Mouse (Mus musculus) heart, embryonic 14.5 days (tissue): Measurements from ENCODE around the gene Ugdh. TPM values are rescaled to one million over a fixed set of nuclear protein-coding genes. Genes with fewer than 3 reads are reported as not detected.
A peak's percentile ranks its signal among the peaks of the same experiment; 100 is the strongest.

Experiments used
- ATAC-seq: fragments of 200-750 bp; cut with Nextera tagmentation; 2 replicates; pipeline ENCODE4 v1.8.0; 2017; ENCODE audit warnings: low read depth, moderate TSS enrichment; ENCODE audit not compliant: insufficient number of reproducible peaks, insufficient read depth, low FRiP score
- H3K27ac ChIP-seq, 2 experiments: fragments of 200-500 bp in 1 of 2; fragments of 300-500 bp in 1 of 2; sonication (generic) in 1 of 2; replicated peaks in 1 of 2; 2 replicates each; pipeline ENCODE4 v1.5.1; 2012 to 2014; ENCODE audit warnings: low read depth in 2 of 2, low read length in 2 of 2, control low read depth in 1 of 2, mild to moderate bottlenecking in 1 of 2, mixed read lengths in 1 of 2; ENCODE audit not compliant: control insufficient read depth in 1 of 2, insufficient read depth in 1 of 2
- H3K27me3 ChIP-seq: fragments of 300-500 bp; sonication (generic); 2 replicates; pipeline ENCODE4 v1.6.1; 2014; ENCODE audit warnings: mild to moderate bottlenecking, low read length, control low read depth; ENCODE audit not compliant: control insufficient read depth, insufficient read depth
- H3K36me3 ChIP-seq: fragments of 300-500 bp; sonication (generic); 2 replicates; pipeline ENCODE4 v1.6.1; 2014; ENCODE audit warnings: mild to moderate bottlenecking, control low read depth, low read length, mixed read lengths; ENCODE audit not compliant: control insufficient read depth, insufficient read depth
- H3K4me1 ChIP-seq, 2 experiments: fragments of 200-500 bp in 1 of 2; fragments of 300-500 bp in 1 of 2; sonication (generic) in 1 of 2; 2 replicates each; pipeline ENCODE4 v1.6.1; 2012 to 2014; ENCODE audit warnings: low read length in 2 of 2, control low read depth in 1 of 2, mixed read lengths in 1 of 2; ENCODE audit not compliant: control insufficient read depth in 2 of 2, insufficient read depth in 2 of 2
- H3K4me2 ChIP-seq: fragments of 300-500 bp; sonication (generic); 2 replicates; pipeline ENCODE4 v1.6.1; 2014; ENCODE audit warnings: mild to moderate bottlenecking, low read length
- H3K4me3 ChIP-seq, 2 experiments: fragments of 200-500 bp in 1 of 2; fragments of 300-500 bp in 1 of 2; sonication (generic) in 1 of 2; 2 replicates each; pipeline ENCODE4 v1.5.1; 2012 to 2014; ENCODE audit warnings: low read length in 2 of 2, mild to moderate bottlenecking in 2 of 2, control low read depth in 1 of 2, low read depth in 1 of 2, moderate library complexity in 1 of 2; ENCODE audit not compliant: control insufficient read depth in 1 of 2, insufficient read depth in 1 of 2
- H3K9ac ChIP-seq: fragments of 300-500 bp; sonication (generic); 2 replicates; pipeline ENCODE4 v1.6.1; 2014; ENCODE audit warnings: mild to moderate bottlenecking, low read length
- H3K9me3 ChIP-seq: fragments of 300-500 bp; sonication (generic); 2 replicates; pipeline ENCODE4 v1.6.1; 2016; ENCODE audit warnings: low read length, control low read depth; ENCODE audit not compliant: control insufficient read depth
- WGBS: fragments of 180-500 bp; shearing (Covaris S2); extraction: QIAGEN DNeasy Blood & Tissue Kit; methylation state at CpG from one replicate; pipeline ENCODE4 v1.1.7; 2014; 5-methylcytosine and 5-hydroxymethylcytosine counted together
- polyA plus RNA-seq: library from polyadenylated mRNA; unstranded; fragments of >200 nt; fragmentation: Nextera tagmentation; extraction: Ambion mirVana; gene quantifications from 2 replicates; pipeline ENCODE4 v1.2.1, GENCODE M21; 2014

Gene Ugdh
- polyA plus RNA-seq, 1 experiment from 2014 or later = 59.8 TPM

- 92% methylated on average over 6 of the region's 6 CpGs for WGBS
- H3K9ac ChIP-seq = no peak overlapping the region
- H3K4me3 ChIP-seq = no peak overlapping the region
- peaks cover 35% of the 10 kb centered on the region for H3K36me3 ChIP-seq
- H3K4me2 ChIP-seq = no peak overlapping the region
- no peak for ATAC-seq
- no peaks in the 10 kb centered on the region for H3K9me3 ChIP-seq
- no peak overlapping the region for H3K27ac ChIP-seq
- 0 out of 4 replicates have a peak, but pooled peaks cover 0 to 3% of the 10 kb centered on the region in 2 experiments for H3K4me1 ChIP-seq
- H3K27me3 ChIP-seq = no peaks in the 10 kb centered on the region
Measured at GRCm38 (mm10) chr5:65469766-65470165, 34.0 kb upstream of the Ugdh start.

DNA sequence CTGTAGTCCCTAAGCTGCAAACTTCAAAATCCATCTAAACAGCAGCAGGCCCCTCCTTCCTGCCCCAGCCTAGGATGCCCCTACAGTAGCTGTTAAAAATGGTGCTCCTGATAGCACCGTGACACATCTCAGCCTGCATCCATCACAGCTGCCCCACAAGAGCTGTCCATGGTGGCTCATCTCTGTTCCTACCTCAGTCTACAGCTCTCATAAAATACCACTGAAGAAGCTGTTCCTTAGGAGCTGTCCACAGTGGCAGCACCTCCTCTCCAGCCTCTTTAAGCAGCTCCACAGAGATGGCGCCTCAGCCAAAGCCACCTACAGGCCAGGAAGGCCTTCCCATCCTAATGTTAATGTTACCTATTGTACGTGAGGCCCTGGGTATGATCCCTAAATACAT, 31.2 kb upstream of the Ugdh start:
- no peak for ATAC-seq
- Histone ChIP-seq H3K9ac (no peak overlapping the region), H3K9me3 (no peaks in the 10 kb centered on the region), H3K4me3 (no peak overlapping the region), H3K27ac (no peak overlapping the region), H3K36me3 (peaks cover 36% of the 10 kb centered on the region), H3K4me2 (no peak overlapping the region), H3K27me3 (no peaks in the 10 kb centered on the region), H3K4me1 (0 out of 4 replicates have a peak, but pooled peaks cover 0 to 3% of the 10 kb centered on the region in 2 experiments)
- WGBS = 49% methylated on average over 3 of the region's 3 CpGs

DNA sequence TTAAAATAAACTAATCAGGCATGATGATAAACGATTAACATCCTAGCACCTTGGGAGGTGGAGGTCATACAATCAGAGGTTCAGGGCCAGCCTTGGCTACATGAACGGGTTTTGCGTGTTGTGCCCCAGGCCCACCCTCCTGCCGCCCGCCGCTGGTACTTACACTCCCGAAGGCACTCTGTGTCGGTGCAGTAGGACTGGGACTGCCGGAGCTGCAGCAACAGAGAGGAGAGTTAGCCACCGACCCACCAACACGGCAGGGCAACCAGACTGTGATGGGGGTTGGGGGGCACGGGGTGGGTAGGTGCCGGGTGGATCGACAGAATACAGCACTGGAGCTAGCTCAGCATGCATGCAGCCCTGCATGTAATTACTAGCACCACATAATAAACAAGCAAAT, 24.6 kb upstream of the Ugdh start:
- 87% methylated on average over 14 of the region's 14 CpGs for WGBS
- Histone ChIP-seq H3K36me3 (peaks cover 13% of the 10 kb centered on the region), H3K27me3 (no peaks in the 10 kb centered on the region), H3K4me2 (no peak overlapping the region), H3K9me3 (no peaks in the 10 kb centered on the region), H3K4me1 (peaks cover 20 to 50% of the 10 kb centered on the region in 2 experiments), H3K4me3 (no peak overlapping the region), H3K27ac (peak overlapping the region; percentile 81 to 86; a peak in 3 of 4 replicates), H3K9ac (no peak overlapping the region; the same call in 1 of the 2 replicates)
- no peak for ATAC-seq

DNA sequence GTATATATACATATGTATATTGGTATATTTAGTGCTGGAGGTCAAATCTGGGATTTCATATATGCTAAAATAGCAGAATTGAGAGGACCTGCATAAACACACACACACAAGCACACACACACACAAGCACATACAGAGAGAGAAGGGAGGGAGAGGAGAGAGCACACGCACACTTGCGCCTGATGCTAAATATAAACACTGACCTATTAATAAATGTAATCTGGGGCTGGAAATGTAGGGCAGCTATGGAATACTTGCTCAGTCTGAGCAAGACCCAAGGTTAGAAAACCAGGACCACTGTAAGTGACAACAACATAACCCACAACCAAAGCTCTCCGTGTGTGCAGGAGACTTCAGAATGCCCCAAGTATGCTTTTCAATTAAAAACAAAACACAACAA, 23.7 kb upstream of the Ugdh start:
- peaks cover 8% of the 10 kb centered on the region; the same call in 1 of the 2 replicates for H3K36me3 ChIP-seq

GRCm38 (mm10) chr5:65457846-65458245, 22.1 kb upstream of the Ugdh start:
- ATAC-seq = peak; percentile 47; the same call in 1 of the 2 replicates
- no peaks in the 10 kb centered on the region for H3K27me3 ChIP-seq
- H3K27ac ChIP-seq = peak overlapping the region; percentile 68 to 71
- H3K36me3 ChIP-seq = peaks cover 18% of the 10 kb centered on the region; the same call in 1 of the 2 replicates
- peaks cover 27 to 61% of the 10 kb centered on the region in 2 experiments for H3K4me1 ChIP-seq
- H3K4me3 ChIP-seq = no peak overlapping the region
- H3K9me3 ChIP-seq = no peaks in the 10 kb centered on the region
- H3K4me2 ChIP-seq = no peak overlapping the region
- H3K9ac ChIP-seq = no peak overlapping the region; the same call in 1 of the 2 replicates
- WGBS = 23% methylated on average over 5 of the region's 5 CpGs

More for the DNA sequence above, 23.7 kb upstream of the Ugdh start:
- peak overlapping the region; percentile 81 to 86 for H3K27ac ChIP-seq
- no peak overlapping the region for H3K4me3 ChIP-seq
- H3K9ac ChIP-seq = peak overlapping the region; percentile 3
- 21% methylated on average over 3 of the region's 3 CpGs for WGBS
- H3K4me1 ChIP-seq = peaks cover 27 to 59% of the 10 kb centered on the region in 2 experiments
- H3K9me3 ChIP-seq = no peaks in the 10 kb centered on the region
- peak overlapping the region; percentile 29 for H3K4me2 ChIP-seq
- H3K27me3 ChIP-seq = no peaks in the 10 kb centered on the region
- 0 out of 2 replicates have a peak, but pooled peaks have one; percentile 41 for ATAC-seq

DNA sequence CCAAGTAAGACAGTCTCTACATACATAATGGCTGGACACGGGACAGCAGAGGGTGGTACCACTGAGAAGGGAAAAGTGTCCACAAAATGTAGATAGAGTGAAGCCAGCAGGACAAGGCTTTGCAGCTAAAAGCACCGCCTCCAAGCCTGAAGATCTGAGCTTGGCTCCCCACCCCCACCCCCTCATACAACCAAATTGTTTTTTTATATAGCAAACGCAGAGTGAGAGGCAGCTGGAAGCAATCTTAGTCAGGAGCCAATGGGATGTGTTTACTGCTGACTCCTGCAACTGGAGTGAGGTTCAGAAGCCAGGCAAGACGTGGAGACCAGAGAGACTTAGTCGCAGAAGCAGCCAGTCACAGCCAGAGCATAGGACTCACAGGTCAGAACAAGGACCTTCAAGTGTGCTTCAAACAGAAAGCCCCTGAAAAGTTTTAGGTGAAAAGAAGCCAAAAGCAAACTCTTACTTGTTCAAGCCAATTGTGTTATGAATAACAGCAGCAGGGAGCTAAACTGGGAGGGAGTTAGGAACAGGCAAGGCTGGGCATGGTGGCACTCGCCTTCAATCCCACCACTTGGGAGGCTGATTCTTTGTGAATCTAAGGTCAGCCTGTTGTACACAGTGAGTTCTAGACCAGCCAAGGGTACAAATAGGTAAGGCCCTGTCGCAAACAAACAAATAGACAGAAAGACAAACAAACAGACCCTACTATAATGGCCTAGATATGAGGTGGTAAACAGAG, 21.5 kb upstream of the Ugdh start:
- Histone ChIP-seq H3K36me3 (peaks cover 24% of the 10 kb centered on the region), H3K4me3 (no peak overlapping the region), H3K4me2 (no peak overlapping the region), H3K27ac (peak overlapping the region; percentile 68 to 71), H3K9ac (no peak overlapping the region; the same call in 1 of the 2 replicates), H3K27me3 (no peaks in the 10 kb centered on the region), H3K9me3 (no peaks in the 10 kb centered on the region), H3K4me1 (peaks cover 27 to 61% of the 10 kb centered on the region in 2 experiments)
- WGBS = 57% methylated on average over 7 of the region's 7 CpGs
- no peak for ATAC-seq

- Histone ChIP-seq H3K27ac (peak overlapping the region; percentile 43 to 64), H3K9me3 (no peaks in the 10 kb centered on the region), H3K4me2 (no peak overlapping the region), H3K36me3 (peaks cover 44% of the 10 kb centered on the region), H3K4me1 (peaks cover 27 to 51% of the 10 kb centered on the region in 2 experiments), H3K4me3 (no peak overlapping the region), H3K9ac (0 out of 2 replicates have a peak overlapping the region, but pooled peaks have one; percentile 6), H3K27me3 (no peaks in the 10 kb centered on the region)
- no peak for ATAC-seq
- WGBS = 18% methylated on average over 5 of the region's 5 CpGs
Measured at GRCm38 (mm10) chr5:65454771-65455170, 19.0 kb upstream of the Ugdh start.
